Mouse (Mus musculus): Measurements from ENCODE around the gene Gm8356. TPM values are rescaled to one million over a fixed set of nuclear protein-coding genes. Genes with fewer than 3 reads are reported as not detected.
"Not testable (repeated sequence)": the region's sequence is repeated elsewhere in the genome, so short reads cannot be mapped to it uniquely, and the experiment has no call there.

Gm8356 gene
- polyA plus RNA-seq (2011; ENCODE audit: insufficient read depth, insufficient read length, low replicate concordance, missing spikeins), result not detected in 2 replicates

DNA sequence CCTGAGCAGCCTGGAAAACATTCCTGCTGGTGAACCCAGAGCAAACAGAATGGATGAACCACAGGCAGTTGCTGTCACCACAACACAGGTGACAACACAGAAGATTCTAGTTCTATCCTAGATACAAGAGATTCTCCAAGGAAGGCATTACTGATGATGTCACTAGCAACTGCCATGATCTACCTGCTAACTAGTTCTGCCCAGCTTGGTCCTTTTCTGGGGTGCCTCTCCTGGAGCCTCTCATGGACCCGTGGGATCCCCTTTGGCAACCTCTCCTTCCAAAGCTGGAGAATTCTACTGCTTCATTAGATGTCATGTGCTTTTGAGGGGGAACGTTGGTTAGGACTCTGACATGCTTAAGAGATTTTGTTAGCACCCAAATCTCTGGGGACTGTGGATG lies at the start of gene Gm8356:
Gene Gm8356, minus strand, starts transcription at position 101 of the 400 bp plus-strand sequence.
- WGBS, result 70% methylated on average over 1 of the region's 2 CpGs

DNA sequence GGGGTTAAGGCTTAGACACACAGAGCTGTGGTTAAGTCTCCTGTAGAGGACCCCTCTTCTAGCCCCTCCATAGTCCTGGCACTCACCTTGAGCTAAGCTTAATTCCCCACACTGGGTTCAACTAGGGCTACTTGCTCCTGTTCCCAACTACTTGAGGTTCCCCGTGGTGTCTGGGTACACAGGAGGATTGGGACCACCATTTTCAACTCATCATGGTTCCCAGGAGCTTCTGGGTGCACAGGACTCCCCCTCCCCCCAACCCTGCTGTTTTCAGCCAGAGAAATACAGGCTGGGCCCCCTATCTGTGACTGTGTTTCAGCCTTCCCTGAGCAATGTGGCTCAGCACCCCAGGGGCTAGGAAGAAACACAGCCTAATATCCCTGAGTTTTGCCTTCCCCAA lies 50.8 kb downstream of the Gm8356 start:
- H3K4me1 ChIP-seq (ENCODE audit: control insufficient read depth, insufficient read depth, low read length); H3K4me3 ChIP-seq (replicated peaks; ENCODE audit: control insufficient read depth, low read depth, low read length); H3K27ac ChIP-seq (ENCODE audit: control insufficient read depth, insufficient read depth, low read depth, low read length, poor library complexity): not testable (repeated sequence)
- whole genome bisulfite sequencing, result 29% methylated on average over 1 of the region's 1 CpGs

More for the DNA sequence above, at the start of gene Gm8356:
- H3K4me1 ChIP-seq (ENCODE audit: control insufficient read depth, insufficient read depth, low read length); H3K4me3 ChIP-seq (replicated peaks; ENCODE audit: control insufficient read depth, low read depth, low read length); H3K27ac ChIP-seq (ENCODE audit: control insufficient read depth, insufficient read depth, low read depth, low read length, poor library complexity): not testable (repeated sequence)

DNA sequence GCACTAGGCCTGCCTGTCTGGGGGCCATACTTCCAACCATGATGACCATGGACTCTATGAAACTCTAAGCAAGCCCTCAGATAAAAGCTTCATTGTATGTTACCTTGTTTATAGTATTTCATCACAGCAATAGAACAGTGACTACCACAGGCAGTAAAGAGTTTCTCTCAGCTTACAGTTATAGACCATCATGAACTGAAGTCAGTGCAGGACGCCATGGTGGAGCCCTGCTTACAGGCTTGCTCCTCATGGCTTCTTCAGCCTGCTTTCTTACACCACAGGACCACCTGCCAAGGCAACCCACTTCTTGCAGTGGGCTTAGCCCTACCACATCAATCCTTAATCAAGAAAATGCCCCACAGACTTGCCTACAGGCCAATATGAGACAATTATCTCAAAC lies 51.5 kb downstream of the Gm8356 start:
- not testable (repeated sequence) for H3K27ac ChIP-seq (ENCODE audit: control insufficient read depth, insufficient read depth, low read depth, low read length, poor library complexity); H3K4me3 ChIP-seq (replicated peaks; ENCODE audit: control insufficient read depth, low read depth, low read length); H3K4me1 ChIP-seq (ENCODE audit: control insufficient read depth, insufficient read depth, low read length)
- WGBS, result 46% methylated on average over 1 of the region's 1 CpGs

DNA sequence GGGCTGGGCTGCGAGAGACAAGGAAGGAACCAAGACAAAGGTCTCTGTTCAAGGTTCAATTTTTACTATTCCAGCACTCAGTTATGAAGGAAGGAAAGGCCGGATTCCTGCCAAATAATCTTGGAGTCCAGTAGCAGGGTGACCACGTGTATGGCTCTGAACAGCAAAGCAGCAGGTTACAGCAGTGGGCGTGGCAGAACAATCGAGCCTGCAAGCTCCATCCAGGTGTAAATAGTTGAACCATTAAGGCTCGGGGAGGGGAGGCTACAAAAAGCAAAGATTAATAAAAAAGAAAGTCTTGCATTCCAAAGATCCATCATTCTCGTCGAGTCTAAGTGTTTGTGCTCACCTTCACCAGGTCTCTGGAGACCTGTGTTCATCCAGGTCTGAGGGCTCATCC lies 55.0 kb downstream of the Gm8356 start:
- 61% methylated on average over 7 of the region's 8 CpGs for WGBS
- H3K27ac ChIP-seq (ENCODE audit: control insufficient read depth, insufficient read depth, low read depth, low read length, poor library complexity); H3K4me1 ChIP-seq (ENCODE audit: control insufficient read depth, insufficient read depth, low read length); H3K4me3 ChIP-seq (replicated peaks; ENCODE audit: control insufficient read depth, low read depth, low read length): not testable (repeated sequence)

Other genes with a start within 250 kb of the Gm8356 start
- gene Gm21103, start 232.4 kb downstream of the Gm8356 start, polyA plus RNA-seq (2011; ENCODE audit: insufficient read depth, insufficient read length, low replicate concordance, missing spikeins), result not detected in 2 replicates
- not detected in 2 replicates for gene Gm3618, start 193.6 kb downstream of the Gm8356 start, polyA plus RNA-seq (2011; ENCODE audit: insufficient read depth, insufficient read length, low replicate concordance, missing spikeins)
- not detected in 2 replicates for gene Gm16440, start 147.0 kb downstream of the Gm8356 start, polyA plus RNA-seq (2011; ENCODE audit: insufficient read depth, insufficient read length, low replicate concordance, missing spikeins)
- not detected in 2 replicates for gene Gm3591, start 124.8 kb downstream of the Gm8356 start, polyA plus RNA-seq (2011; ENCODE audit: insufficient read depth, insufficient read length, low replicate concordance, missing spikeins)
- not detected in 2 replicates for gene Gm3594, start 92.7 kb downstream of the Gm8356 start, polyA plus RNA-seq (2011; ENCODE audit: insufficient read depth, insufficient read length, low replicate concordance, missing spikeins)
- not detected in 2 replicates for gene Gm3629, start 53.3 kb upstream of the Gm8356 start, polyA plus RNA-seq (2011; ENCODE audit: insufficient read depth, insufficient read length, low replicate concordance, missing spikeins)
- gene Gm3460, start 85.1 kb upstream of the Gm8356 start, polyA plus RNA-seq (2011; ENCODE audit: insufficient read depth, insufficient read length, low replicate concordance, missing spikeins), result not detected in 2 replicates
- gene Gm10251, start 146.9 kb upstream of the Gm8356 start, polyA plus RNA-seq (2011; ENCODE audit: insufficient read depth, insufficient read length, low replicate concordance, missing spikeins), result not detected in 2 replicates
- gene Gm8050, start 183.0 kb upstream of the Gm8356 start, polyA plus RNA-seq (2011; ENCODE audit: insufficient read depth, insufficient read length, low replicate concordance, missing spikeins), result not detected in 2 replicates
- not detected in 2 replicates for gene Gm3636, start 205.0 kb upstream of the Gm8356 start, polyA plus RNA-seq (2011; ENCODE audit: insufficient read depth, insufficient read length, low replicate concordance, missing spikeins)
- not detected in 2 replicates for gene Gm8362, start 237.1 kb upstream of the Gm8356 start, polyA plus RNA-seq (2011; ENCODE audit: insufficient read depth, insufficient read length, low replicate concordance, missing spikeins)

Data from bone marrow, adult 2 months (tissue).